Mouse (Mus musculus) adrenal gland, adult (tissue): ENCODE measurements around the gene Slco1c1.
"Not testable (repeated sequence)": the region's sequence is repeated elsewhere in the genome, so short reads cannot be mapped to it uniquely, and the experiment has no call there.

ENCODE experiments used
- DNase-seq, 2 experiments: peaks; one replicate each; pipeline ENCODE4 v3.0.0; 2022 to 2023; ENCODE audit warnings: low spot score in 1 of 2; ENCODE audit not compliant: inconsistent age in 2 of 2

The Slco1c1 gene

DNA sequence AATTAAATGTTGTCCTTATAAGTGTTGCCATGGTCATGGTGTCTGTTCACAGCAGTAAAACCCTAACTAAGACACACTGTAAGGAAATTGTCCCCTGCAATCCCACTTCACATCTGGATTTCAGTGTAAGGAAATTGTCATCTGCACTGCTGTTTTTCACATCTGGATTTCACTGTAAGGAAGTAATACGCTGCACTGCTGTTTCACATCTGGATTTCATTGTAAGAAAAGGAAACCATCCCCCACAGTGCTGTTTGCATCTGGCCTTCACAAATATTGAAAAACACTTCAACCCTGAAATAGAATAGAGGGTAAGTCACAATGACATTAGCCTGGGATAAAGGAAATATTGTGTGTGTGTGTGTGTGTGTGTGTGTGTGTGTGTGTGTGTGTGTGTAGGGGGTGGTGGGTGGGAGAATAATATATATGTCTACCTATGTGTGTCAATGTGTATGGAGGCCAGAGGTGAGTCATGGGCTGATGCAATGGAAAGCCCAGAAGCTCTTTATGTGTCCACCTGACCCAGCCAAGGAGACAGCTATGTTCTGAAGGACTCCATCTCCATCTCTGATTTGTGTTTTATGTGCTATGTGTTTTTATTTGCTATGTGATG lies 60.7 kb downstream of the Slco1c1 start:
- no peak for DNase-seq

DNA sequence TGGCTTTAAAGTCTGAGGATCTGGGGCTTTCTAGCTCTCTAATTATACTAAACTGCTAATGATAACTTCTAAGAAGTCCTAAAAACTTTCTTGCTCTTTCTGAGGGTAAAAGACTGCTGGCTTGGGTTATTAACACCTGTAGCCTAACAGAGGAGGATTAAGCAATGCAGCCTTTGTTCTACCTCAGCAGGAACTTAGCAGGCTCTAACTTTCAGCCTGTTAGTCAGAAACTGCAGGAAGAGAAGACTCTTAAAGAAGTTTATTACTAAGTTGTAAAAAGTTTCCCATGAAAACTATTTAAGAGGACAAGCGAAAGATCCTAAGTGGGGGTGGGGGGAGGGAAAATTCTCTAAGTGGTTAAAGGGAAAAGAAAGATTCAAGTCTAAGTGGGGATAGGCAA lies 65.8 kb downstream of the Slco1c1 start:
- no peak for DNase-seq

DNA sequence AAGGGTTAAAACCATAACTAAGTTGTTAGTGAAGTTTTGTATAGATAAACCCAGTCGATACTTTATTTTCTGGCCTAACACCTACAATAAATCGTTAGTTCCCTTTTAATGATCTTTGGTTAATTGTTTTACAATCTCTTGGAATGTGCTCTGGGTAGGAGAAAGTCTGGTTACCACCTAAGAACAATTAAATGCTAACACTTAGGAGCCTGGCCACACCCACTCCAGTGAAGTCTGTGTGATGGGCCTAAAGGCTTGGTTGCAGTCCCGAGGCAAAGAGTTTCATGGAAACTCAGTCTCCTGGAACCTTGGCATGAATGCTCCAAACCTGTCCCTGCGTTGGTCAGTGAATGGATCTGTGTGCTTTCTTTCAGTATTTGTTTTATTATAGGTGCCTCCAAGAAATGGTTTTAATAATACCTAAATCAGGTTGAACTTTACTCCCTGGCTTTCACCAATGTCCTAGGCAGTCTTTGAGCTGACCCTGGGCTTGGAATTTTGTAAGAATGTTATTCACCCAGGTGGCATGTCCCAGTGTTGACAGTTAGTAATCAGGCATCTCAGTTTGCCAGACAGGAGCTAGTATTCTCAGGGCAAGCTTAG lies 66.5 kb downstream of the Slco1c1 start:
- DNase-seq: not testable (repeated sequence)

- DNase-seq: no peak
Measured at GRCm38 (mm10) chr6:141596081-141596480, 71.9 kb downstream of the Slco1c1 start.

DNA sequence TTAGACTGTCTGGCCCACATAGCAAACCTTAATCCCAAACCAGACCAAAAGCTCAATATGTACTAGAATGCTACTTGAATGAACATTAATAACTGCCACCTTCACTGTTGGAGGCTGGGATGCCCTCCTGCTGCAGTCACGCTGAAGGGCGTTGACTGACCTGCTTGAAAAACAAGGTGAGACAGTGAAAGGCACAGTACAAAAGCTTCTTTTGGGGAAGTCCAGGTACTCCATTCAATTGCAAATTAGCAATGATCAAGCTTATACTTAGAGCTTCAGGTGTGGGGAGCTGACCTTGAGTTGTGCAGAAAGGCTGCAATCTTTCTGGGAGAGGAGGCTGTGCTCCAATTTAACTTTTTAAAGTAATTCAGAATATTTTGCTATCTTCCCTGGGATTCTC lies 72.9 kb downstream of the Slco1c1 start:
- no peak for DNase-seq

DNA sequence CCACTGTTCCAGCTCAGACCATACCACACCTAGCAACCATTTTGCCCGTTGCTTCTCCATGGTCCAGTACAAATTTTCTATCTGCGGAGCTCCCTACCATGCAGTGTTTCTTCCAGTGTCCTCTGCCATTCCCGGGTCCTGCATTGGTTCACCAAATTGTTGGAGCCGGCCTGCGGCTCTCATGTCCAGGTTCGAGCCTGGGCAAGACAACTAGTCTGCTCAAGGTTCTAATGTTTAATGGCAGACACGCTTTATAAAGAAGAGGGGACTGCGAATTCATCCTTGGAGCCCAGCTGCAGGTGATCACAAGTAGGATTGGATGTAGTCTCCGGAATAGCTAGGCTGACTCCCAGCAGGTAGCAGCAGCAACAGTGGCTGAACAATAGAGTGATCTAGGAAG lies 76.8 kb downstream of the Slco1c1 start:
- no peak for DNase-seq

- DNase-seq: peak in 1 of 2 experiments; percentile 59
Measured at GRCm38 (mm10) chr6:141610702-141611260, 86.6 kb downstream of the Slco1c1 start.

DNA sequence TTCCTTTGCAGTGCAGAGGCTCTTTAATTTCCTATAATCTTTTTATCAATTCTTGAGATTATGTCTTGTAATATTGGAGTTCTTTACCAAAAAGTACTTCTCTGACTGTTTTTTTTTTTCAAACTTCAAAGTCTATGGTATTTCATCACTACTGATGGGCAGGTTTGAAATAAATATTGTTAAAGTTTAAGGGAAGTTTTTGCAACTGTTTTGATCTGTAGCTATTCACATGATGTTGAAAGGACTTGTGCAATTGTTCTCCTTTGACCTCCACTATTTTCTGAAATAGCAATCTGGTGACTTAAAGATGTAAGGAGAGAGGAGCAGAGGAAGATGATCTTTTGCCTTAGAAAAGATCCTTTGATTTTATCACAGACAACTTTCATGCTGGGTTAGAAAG lies 89.8 kb downstream of the Slco1c1 start:
- peak in 1 of 2 experiments; percentile 49 for DNase-seq

GRCm38 (mm10) chr6:141615348-141615747 lies 91.2 kb downstream of the Slco1c1 start:
- DNase-seq: peak in 1 of 2 experiments; percentile 31
